Mouse (Mus musculus) C2C12 (cell line): ENCODE results near the gene Mex3d.

Experiments used
- CTCF ChIP-seq: IDR thresholded peaks from one replicate; pipeline ENCODE4 v1.5.1; 2011; ENCODE audit not compliant: control insufficient read depth, insufficient read depth, insufficient read length
- USF1 ChIP-seq: IDR thresholded peaks from one replicate; pipeline ENCODE4 v1.6.1; 2011; ENCODE audit warnings: low read depth, mild to moderate bottlenecking, control low read depth, moderate library complexity

DNA sequence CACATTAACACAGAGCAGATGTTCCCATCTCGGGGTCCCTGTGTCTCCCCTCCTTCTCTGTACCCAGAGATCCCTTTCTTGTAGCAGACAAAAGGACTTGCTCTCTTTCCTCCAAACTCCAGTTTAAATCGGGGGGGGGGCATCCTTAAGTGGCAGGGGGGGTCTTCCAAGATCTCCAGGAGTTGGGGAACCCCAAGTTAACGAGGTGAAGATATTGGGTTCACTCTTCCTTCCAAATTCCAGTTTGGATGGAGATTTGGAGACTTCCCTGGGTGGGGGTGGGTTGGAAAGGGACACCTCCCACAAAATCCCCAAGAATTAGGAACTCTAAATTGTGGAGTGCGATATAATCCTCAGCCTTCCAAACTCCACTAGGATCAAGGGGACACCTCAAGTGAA, 44.9 kb upstream of the Mex3d start:
- no peak for TF ChIP-seq CTCF
- no peak for TF ChIP-seq USF1
